Mouse (Mus musculus): Measurements from ENCODE around the gene Ptprg.

Ptprg gene

DNA sequence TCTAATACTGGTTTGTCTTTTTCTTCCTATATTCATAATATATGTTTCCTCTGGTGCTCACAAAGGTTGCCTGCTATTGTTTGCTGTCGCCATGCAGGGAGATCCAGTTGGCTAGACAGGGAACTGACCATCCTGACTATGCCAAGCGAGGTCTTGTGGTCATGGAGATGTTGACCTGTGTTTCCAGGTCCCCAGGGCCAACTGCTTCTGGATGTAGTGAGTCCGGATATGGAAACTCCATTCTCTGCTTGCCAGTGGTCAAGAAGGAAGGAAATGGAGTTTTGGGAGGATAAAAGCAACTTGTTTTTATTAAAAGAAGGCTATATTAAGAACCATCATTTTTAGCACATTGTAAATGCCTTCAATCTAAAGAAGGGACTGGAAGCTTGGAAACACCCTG lies 327.8 kb downstream of the Ptprg start:
- no peak for DNase-seq (ENCODE audit: low read depth, low spot score)

GRCm38 (mm10) chr14:11883142-11883921 lies 330.0 kb downstream of the Ptprg start:
- no peak for DNase-seq (ENCODE audit: low read depth, low spot score)

DNA sequence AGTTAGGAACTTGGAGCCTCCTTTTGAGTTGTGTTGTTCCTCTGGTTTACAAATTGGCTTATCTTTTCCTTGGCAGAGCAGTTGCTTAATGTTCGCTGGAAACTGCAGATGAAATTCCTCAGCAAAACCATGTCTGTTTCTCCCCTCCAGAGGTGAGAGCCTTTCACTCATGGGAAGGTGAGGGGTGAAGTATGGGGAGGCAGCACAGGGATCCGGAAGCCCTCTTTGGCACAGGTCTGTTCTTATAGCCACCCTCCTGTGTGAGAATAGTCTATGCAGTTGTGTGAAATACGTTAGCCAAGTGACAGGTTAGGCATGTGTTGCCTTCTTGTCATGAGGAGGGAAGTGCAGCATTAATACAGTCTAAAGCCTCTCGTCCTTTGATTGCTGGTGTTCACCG lies 330.7 kb downstream of the Ptprg start:
- no peak for DNase-seq (ENCODE audit: low read depth, low spot score)

- no peak for DNase-seq (ENCODE audit: low read depth, low spot score)
Measured at GRCm38 (mm10) chr14:11886417-11886816, 333.1 kb downstream of the Ptprg start.

GRCm38 (mm10) chr14:11890890-11891289 lies 337.6 kb downstream of the Ptprg start:
- DNase-seq (ENCODE audit: low read depth, low spot score) = no peak

- no peak for DNase-seq (ENCODE audit: low read depth, low spot score)
Measured at GRCm38 (mm10) chr14:11892621-11893020, 339.3 kb downstream of the Ptprg start.

DNA sequence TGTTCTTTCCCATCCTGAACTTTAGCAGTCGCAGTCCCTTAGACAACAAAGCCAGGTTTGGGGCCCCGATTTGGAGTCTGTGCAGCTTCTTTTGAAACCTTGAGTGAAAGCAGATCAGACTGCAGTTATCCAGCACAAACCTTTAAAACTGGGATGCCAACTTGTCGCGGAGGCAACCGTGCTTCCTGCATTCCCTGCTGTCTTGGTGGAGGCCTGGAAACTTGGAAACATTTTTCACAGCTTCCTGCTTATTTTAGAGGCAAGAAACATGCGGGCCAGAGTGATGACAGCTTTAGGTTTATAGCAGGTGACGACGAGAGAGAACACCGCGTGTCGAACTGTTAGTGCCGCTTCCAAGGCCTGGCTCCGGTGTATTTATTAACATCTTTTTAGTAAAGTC lies 342.2 kb downstream of the Ptprg start:
- DNase-seq (ENCODE audit: low read depth, low spot score) = peak; percentile 43

DNA sequence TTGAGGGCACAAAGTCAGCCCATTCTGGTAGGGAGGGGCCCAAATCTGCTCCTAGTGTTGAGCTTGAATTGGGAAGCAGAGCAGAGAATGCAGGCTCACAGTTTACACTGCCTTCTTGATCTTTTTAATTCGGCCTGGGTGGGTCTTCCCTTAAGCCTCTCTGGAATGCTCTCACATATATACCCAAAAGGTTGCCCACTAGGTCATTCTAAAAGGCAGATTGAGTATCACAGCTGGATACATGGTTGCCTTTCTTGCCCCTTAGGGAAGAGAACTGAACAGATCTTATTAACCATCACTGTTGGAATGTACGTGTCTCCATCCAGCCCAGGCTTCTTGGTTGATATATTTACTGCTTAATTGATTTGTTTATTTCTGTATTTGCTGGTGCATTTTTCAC lies 349.5 kb downstream of the Ptprg start:
- DNase-seq (ENCODE audit: low read depth, low spot score) = no peak

DNA sequence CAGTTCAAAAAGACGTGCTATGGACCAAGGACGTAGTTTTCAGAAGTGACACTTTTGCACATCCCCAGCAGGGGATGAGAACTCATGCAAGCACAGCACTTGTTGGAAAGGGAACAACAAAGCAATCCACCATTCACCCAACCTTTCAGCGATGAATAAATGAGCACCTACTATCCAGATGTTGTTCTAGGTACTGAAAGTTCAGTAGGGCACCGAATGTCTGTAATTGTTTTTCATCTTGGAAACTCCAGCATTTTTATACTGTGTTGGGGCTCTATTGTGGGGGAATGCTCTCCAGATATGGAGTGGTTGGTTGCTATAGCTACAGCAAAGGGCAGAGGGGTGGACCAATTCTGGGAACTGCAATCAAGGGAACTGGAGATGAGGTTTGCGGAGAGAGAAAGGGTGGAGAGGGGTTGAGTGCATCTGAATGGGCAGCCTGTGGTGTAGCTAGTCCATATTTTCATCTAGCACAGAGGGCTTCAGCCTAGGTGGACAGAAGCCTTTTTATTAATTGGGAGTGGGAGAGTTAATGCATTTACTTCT lies 352.9 kb downstream of the Ptprg start:
- DNase-seq (ENCODE audit: low read depth, low spot score) = no peak

GRCm38 (mm10) chr14:11912253-11912652 lies 358.9 kb downstream of the Ptprg start:
- no peak for DNase-seq (ENCODE audit: low read depth, low spot score)

DNA sequence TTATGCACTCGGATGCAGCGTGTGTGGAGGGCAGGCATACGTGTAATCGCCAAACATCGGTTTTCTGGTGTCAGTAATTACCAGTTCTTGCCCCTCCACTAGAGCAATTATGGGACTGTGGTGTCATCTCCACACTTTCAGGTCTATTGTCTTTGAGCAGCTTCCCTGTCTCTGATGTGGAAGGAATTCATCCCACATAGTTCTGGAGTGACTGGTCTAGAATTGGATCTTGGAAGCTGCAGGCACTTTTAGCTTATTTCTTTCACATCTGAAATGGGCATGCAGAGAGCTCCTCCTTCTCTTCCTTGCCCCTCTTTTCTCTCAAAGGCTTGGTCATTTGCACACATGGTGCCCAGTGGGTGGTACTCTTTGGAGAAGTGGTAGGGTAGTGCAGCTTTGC lies 363.9 kb downstream of the Ptprg start:
- no peak for DNase-seq (ENCODE audit: low read depth, low spot score)

GRCm38 (mm10) chr14:11928545-11928944 lies 375.2 kb downstream of the Ptprg start:
- DNase-seq (ENCODE audit: low read depth, low spot score) = no peak

GRCm38 (mm10) chr14:11932517-11932916 lies 379.2 kb downstream of the Ptprg start:
- peak; percentile 19 for DNase-seq (ENCODE audit: low read depth, low spot score)

DNA sequence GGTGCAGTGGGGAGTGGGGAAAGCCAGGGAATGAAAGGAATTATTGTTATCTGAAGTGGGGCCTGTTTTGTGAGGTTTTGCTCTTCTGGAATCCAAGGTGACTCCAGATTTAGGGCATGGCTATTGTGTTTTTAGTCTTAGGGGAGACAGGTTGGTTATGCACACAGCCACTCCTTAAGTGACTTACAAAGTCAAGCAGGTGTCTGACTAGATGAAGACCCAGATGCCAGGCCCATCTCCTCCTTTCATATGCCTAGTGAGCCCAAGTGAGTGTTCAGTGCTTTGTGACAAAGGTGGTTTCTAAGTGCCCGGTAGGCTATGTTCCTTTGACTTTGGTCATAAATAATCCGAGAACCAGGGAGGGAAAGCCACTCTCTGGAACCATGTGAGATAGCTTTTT lies 381.2 kb downstream of the Ptprg start:
- DNase-seq (ENCODE audit: low read depth, low spot score) = no peak

- peak; percentile 11 for DNase-seq (ENCODE audit: low read depth, low spot score)
Measured at GRCm38 (mm10) chr14:11935281-11935680, 381.9 kb downstream of the Ptprg start.

DNA sequence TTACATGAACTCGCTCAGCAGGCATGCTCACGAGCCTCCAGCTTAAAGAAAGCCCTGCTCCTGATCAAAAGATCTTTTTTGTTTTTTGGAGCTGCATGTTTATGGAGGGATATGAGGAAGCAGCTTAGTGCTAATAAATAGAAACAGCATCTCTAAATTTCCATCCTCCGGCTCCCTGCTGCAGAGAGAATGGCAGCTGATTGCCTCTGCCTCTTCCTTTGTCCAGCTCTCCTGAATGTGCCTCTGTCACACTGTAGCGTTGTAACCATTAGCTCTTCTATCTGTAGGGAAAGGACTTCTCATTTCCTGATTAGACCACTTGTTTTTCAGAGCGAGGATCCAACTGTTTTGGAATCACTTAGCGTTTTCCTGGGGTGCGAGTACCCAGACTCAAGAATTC lies 382.4 kb downstream of the Ptprg start:
- no peak for DNase-seq (ENCODE audit: low read depth, low spot score)

DNA sequence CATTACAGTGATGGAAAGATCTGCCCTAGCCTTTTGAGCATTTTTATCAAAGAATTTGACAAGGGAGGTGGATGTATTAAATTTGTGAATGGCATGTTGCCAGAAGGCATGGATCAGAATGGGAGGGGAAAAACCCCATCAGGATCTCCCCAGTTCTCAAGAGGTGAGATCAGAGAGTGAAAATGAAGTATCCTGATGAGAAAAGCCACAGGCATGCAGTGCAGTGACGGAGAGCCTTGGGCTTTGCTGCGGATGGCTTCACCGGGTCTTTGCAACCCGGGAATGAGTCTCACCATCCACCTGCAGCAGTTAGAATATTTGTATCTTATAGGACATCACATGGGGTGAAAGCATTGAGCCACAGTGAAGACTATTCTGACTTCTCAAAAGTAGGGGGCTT lies 385.6 kb downstream of the Ptprg start:
- DNase-seq (ENCODE audit: low read depth, low spot score) = no peak

- no peak for DNase-seq (ENCODE audit: low read depth, low spot score)
Measured at GRCm38 (mm10) chr14:11941989-11942514, 388.7 kb downstream of the Ptprg start.

- no peak for DNase-seq (ENCODE audit: low read depth, low spot score)
Measured at GRCm38 (mm10) chr14:11950379-11950778, 397.0 kb downstream of the Ptprg start.

DNA sequence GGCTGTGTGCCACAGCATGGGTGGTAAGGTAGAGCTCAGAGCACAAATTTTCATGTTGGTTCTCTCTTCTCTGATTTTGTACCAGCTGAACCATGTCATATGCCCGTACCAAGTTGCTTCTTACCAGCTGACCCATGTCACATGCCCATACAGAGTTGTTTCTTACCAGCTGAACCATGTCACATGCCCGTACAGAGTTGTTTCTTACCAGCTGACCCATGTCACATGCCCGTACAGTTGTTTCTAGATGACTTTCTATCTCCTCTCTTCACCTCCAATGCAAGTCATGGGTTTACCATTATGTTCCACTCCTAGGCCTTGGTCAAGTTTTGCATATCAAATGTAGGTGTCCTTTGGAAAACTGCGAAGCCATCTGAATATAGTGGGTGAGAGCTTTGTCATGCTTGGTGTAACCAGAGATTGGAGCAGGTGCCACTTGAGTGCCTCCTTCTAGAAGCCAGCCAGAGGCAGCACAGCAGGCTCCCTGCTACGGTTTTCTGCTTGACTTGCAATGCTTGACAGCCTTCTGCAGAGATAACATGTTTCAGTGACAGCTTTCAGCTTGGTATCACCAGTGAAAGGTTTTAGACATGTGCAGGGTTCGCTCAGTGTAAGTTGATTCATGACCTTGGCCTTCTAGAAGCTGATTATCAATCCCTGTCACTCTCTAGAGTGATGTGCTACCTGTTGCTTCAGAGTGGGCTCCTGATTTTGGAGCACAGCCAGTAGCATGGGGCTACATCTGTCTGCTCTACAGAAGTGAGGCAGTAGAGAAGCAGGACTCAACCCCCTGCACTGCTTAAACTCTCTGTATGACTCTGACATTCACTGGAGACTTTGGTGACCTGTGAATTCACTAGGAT lies 401.9 kb downstream of the Ptprg start:
- DNase-seq (ENCODE audit: low read depth, low spot score) = no peak

DNA sequence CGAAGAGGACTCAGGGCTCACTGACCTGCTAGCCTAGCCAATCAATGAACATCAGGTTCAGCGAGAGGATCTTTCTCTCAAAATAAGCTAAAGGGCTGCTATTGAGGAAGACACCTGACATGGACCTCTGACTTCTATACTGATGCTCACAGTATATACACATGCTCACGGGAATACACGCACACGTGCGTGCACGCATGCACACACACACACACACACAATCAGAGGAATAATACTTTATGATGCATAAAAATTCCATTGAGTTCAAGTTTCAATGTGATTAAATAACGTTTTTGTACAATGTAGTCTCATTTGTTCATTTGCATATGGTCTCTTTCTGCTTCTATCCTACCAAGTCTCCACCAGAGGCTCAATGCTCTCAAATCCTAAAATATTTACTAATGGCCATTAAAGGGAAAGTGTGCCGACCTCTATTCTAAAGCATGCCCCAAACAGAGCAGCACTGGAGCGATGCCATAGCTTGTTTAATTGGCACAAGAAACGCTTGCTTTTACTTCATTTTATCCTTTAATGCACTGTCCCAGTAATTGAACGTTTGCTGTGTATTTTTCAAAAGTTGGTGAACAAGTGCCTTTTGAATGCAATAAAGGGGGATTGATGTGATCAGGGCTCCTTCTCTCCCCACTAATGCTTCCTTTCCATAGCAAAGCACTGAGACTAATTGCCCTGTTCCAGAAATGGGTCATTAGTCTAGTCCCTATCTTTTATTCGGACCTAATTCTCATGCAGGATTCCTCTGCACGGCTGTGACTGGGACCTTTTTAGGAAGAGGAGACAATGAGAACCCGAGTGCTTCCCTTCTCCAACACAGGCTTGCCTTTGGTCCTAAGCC lies 407.2 kb downstream of the Ptprg start:
- DNase-seq (ENCODE audit: low read depth, low spot score) = no peak
